Mouse (Mus musculus) MEL (cell line): ENCODE measurements around the gene Aqp11. TPM values are rescaled to one million over a fixed set of nuclear protein-coding genes. Genes with fewer than 3 reads are reported as not detected.

Source experiments
- DNase-seq: peaks from one replicate; pipeline ENCODE4 v3.0.0; 2011; ENCODE audit warnings: low read depth, low spot score
- H3K27ac ChIP-seq: 2 replicates; pipeline ENCODE4 v1.5.1; 2012; ENCODE audit warnings: low read depth, mild to moderate bottlenecking, control low read depth, low read length, moderate library complexity; ENCODE audit not compliant: control insufficient read depth
- H3K27me3 ChIP-seq, 2 experiments: fragments of 150-350 bp in 1 of 2; sonication (generic) in 1 of 2; 2 replicates each; pipeline ENCODE4 v1.6.1; 2012; ENCODE audit warnings: low read length in 2 of 2, mild to moderate bottlenecking in 2 of 2, improper control_type of control experiment in 1 of 2, moderate library complexity in 1 of 2; ENCODE audit not compliant: insufficient read depth in 2 of 2, control insufficient read depth in 1 of 2
- H3K36me3 ChIP-seq, 2 experiments: 2 replicates each; pipeline ENCODE4 v1.6.1; 2012 to 2014; ENCODE audit warnings: low read length in 2 of 2, improper control_type of control experiment in 1 of 2, inconsistent platforms in 1 of 2, mild to moderate bottlenecking in 1 of 2; ENCODE audit not compliant: insufficient read depth in 2 of 2, control insufficient read depth in 1 of 2
- H3K4me1 ChIP-seq, 2 experiments: fragments of 150-350 bp in 1 of 2; sonication (generic) in 1 of 2; 2 replicates each; pipeline ENCODE4 v1.6.1; 2012; ENCODE audit warnings: low read length in 2 of 2, improper control_type of control experiment in 1 of 2, mild to moderate bottlenecking in 1 of 2; ENCODE audit not compliant: insufficient read depth in 2 of 2, control insufficient read depth in 1 of 2
- H3K4me3 ChIP-seq, 2 experiments: fragments of 150-350 bp in 1 of 2; sonication (generic) in 1 of 2; 2 replicates each; pipeline ENCODE4 v1.5.1; 2012; ENCODE audit warnings: low read depth in 2 of 2, low read length in 2 of 2, mild to moderate bottlenecking in 2 of 2, moderate library complexity in 2 of 2, control low read depth in 1 of 2, improper control_type of control experiment in 1 of 2; ENCODE audit not compliant: control insufficient read depth in 1 of 2, insufficient read depth in 1 of 2
- H3K79me2 ChIP-seq: 2 replicates; pipeline ENCODE4 v1.6.1; 2012; ENCODE audit warnings: mild to moderate bottlenecking, low read length, moderate library complexity; ENCODE audit not compliant: control insufficient read depth, poor library complexity, insufficient read depth
- H3K9ac ChIP-seq: 2 replicates; pipeline ENCODE4 v1.6.1; 2012; ENCODE audit warnings: low read depth, mild to moderate bottlenecking, control low read depth, low read length, moderate library complexity; ENCODE audit not compliant: control insufficient read depth, poor library complexity, severe bottlenecking
- H3K9me3 ChIP-seq: fragments of 150-350 bp; sonication (generic); replicated peaks from 2 replicates; pipeline ENCODE4 v1.6.1; 2012; ENCODE audit warnings: mild to moderate bottlenecking, low read length, improper control_type of control experiment, moderate library complexity; ENCODE audit not compliant: insufficient read depth
- BHLHE40 ChIP-seq: IDR thresholded peaks from 2 replicates; pipeline ENCODE4 v1.6.1; 2012; ENCODE audit warnings: low read depth, mild to moderate bottlenecking, inconsistent platforms, low read length, improper control_type of control experiment, borderline replicate concordance
- E2F4 ChIP-seq: IDR thresholded peaks from 2 replicates; pipeline ENCODE4 v1.6.1; 2011; ENCODE audit warnings: low read depth, low read length, improper control_type of control experiment, borderline replicate concordance
- HCFC1 ChIP-seq: IDR thresholded peaks from 2 replicates; pipeline ENCODE4 v1.6.1; 2012; ENCODE audit warnings: low read depth, mild to moderate bottlenecking, inconsistent platforms, low read length, improper control_type of control experiment, moderate library complexity
- KAT2A ChIP-seq: conservative IDR thresholded peaks from 2 replicates; pipeline ENCODE4 v1.6.1; 2012; ENCODE audit warnings: low read depth, low read length, improper control_type of control experiment, inconsistent platforms
- MAFK ChIP-seq: IDR thresholded peaks from 2 replicates; pipeline ENCODE4 v1.6.1; 2011; ENCODE audit warnings: low read depth, mild to moderate bottlenecking, low read length, improper control_type of control experiment, borderline replicate concordance
- MEF2A ChIP-seq: IDR thresholded peaks from 2 replicates; pipeline ENCODE4 v1.6.1; 2014; ENCODE audit warnings: low read depth, mild to moderate bottlenecking, inconsistent platforms, low read length, improper control_type of control experiment; ENCODE audit not compliant: poor library complexity, insufficient replicate concordance, severe bottlenecking; ENCODE audit errors: extremely low read depth
- POLR2A ChIP-seq, 2 experiments: IDR thresholded peaks; 2 replicates each; pipeline ENCODE4 v1.6.1; 2011 to 2012; ENCODE audit warnings: low read length in 2 of 2, mild to moderate bottlenecking in 2 of 2, control low read depth in 1 of 2, improper control_type of control experiment in 1 of 2, low read depth in 1 of 2, moderate library complexity in 1 of 2; ENCODE audit not compliant: control insufficient read depth in 1 of 2, insufficient read depth in 1 of 2, poor library complexity in 1 of 2
- POLR2AphosphoS2 ChIP-seq: IDR thresholded peaks from 2 replicates; pipeline ENCODE4 v1.6.1; 2011; ENCODE audit warnings: low read length, improper control_type of control experiment
- TBP ChIP-seq: IDR thresholded peaks from 2 replicates; pipeline ENCODE4 v1.8.0; 2011; ENCODE audit warnings: low read depth, low read length, improper control_type of control experiment
- TCF12 ChIP-seq: IDR thresholded peaks from 2 replicates; pipeline ENCODE4 v1.6.1; 2014; ENCODE audit warnings: low read depth, mild to moderate bottlenecking, inconsistent platforms, low read length, improper control_type of control experiment, moderate library complexity
- polyA plus RNA-seq, 2 experiments: library from polyadenylated mRNA; stranded (reverse) in 1 of 2; unstranded in 1 of 2; fragments of >175 nt in 1 of 2; fragments of >200 nt in 1 of 2; gene quantifications; 2 replicates each; pipeline versions ENCODE4 v1.2.1 to v1.2.4; 2012; ENCODE audit warnings: low replicate concordance in 2 of 2, low read depth in 1 of 2; ENCODE audit not compliant: insufficient read length in 2 of 2, insufficient read depth in 1 of 2, missing spikeins in 1 of 2
- total RNA-seq: library from RNA; depleted of rRNA; stranded (reverse); fragments of 300-350 nt; gene quantifications from 2 replicates; pipeline ENCODE4 v1.2.3, GENCODE M21; 2012

Gene Aqp11
- total and polyA plus RNA-seq, 3 experiments = 0.89 to 3.9 TPM; not detected in 1

DNA sequence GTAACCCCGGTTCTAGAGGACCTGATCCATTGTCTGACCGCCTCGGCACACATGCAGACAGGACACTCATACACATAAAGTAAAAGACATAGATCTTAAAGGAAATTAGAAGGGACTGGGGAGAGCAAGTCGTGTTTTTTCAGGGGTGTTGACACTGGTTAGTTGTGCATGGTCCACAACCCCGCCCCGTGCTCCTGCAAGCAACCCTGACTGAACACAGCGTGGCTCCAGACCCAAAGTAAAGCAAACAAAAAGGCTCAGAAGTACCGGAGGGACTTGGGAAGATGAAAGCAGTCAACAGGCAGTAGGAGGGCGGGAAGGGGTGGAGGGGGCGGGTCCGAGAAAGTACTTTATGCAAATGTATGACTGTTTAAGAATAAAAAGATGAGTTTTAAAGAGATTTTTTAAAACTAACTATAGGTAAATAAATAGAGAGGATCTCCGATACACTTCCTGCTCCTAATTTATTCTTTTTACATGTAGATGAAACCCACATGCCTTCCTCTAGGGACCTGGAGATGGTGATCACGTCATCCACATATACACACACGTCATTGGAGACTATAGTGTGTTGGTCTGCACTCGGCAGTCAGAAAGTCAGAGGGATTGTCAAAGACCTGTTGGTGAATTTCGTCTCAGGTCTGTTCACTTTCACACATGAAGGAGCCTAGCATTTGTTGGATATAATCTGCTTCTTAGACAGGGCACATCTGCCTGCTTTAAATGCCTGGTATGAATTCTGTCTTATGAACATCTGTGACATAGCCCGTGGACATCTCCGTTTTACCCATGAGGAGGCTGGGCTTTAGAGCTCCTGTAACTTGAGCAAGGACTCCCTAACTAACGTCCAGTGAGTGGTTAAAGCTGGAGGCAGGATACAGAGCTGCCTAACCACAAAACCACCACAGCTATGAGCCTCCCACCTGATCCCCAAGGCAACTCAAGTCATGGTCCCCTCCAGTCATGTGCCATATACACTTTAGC is 11.4 kb upstream of the Aqp11 start:
- Histone ChIP-seq H3K79me2 (no peaks in the 10 kb centered on the region), H3K4me1 (peaks cover 2 to 6% of the 10 kb centered on the region in 2 experiments; a peak in 3 of 4 replicates), H3K27me3 (no peaks in the 10 kb centered on the region; a peak in 1 of 4 replicates), H3K4me3 (peak overlapping the region; percentile 37 to 68), H3K9ac (peak overlapping the region; percentile 21), H3K36me3 (peaks cover 0 to 2% of the 10 kb centered on the region in 2 experiments; a peak in 1 of 4 replicates), H3K9me3 (no peaks in the 10 kb centered on the region), H3K27ac (no peak overlapping the region)
- DNase-seq = peak; percentile 48
- TF ChIP-seq E2F4 = no peak
- TF ChIP-seq POLR2A (IDR thresholded peaks at IDR 0.05; ENCODE audit: control insufficient read depth in 1 of 2, insufficient read depth in 1 of 2, low read depth in 1 of 2, low read length in 2 of 2, poor library complexity in 1 of 2) = no peak
- TF ChIP-seq TCF12 = no peak

- peak; percentile 56 for DNase-seq
- Histone ChIP-seq H3K27ac (no peak overlapping the region), H3K9me3 (no peaks in the 10 kb centered on the region), H3K9ac (peak overlapping the region; percentile 21), H3K36me3 (peaks cover 0 to 2% of the 10 kb centered on the region in 2 experiments; a peak in 1 of 4 replicates), H3K79me2 (no peaks in the 10 kb centered on the region), H3K4me3 (peak overlapping the region; percentile 37 to 68), H3K27me3 (no peaks in the 10 kb centered on the region; a peak in 1 of 4 replicates), H3K4me1 (peaks cover 2 to 6% of the 10 kb centered on the region in 2 experiments; a peak in 3 of 4 replicates)
- TF ChIP-seq POLR2AphosphoS2 (no peak), E2F4 (no peak), TCF12 (no peak), HCFC1 (no peak), TBP (no peak), KAT2A (no peak), MEF2A (no peak), BHLHE40 (no peak), MAFK (no peak)
These were observed 10.6 kb upstream of the Aqp11 start for GRCm38 (mm10) chr7:97748527-97749206.
